Mouse (Mus musculus): Measurements from ENCODE around the gene Myo9b.
A peak's percentile ranks its signal among the peaks of the same experiment; 100 is the strongest.

Myo9b gene

DNA sequence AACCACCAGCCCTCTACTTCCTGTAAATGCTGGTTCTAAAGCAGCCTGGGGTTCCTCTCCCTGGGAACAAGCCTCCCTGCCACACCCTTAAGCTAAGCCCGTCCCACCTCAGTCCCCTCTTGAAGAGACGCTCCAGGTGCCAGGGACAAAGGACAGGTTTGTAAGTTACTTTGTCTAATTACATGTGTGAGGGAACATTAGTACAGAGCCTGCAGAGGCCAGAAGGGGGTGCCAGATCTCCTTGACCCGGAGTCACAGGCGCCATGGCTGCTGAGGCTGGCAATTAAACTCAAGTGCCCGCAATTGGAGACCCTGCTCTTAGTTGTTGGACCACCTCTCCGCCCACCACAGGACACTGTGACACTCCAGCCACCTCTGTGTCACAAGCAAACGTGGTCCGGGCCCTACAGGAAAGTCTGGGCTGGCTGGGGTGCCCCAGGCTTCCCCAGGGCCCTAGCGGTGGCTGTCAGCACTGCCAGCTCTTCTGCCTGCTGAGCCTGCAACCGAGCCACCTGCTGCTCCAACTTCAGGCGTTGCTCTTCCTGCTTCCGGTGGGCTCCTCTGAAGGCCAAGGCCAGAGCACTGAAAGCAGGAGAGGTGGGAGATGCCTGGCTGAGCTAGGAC lies 112.8 kb downstream of the Myo9b start:
- no peak for DNase-seq (ENCODE audit: low spot score in 2 of 2)

DNA sequence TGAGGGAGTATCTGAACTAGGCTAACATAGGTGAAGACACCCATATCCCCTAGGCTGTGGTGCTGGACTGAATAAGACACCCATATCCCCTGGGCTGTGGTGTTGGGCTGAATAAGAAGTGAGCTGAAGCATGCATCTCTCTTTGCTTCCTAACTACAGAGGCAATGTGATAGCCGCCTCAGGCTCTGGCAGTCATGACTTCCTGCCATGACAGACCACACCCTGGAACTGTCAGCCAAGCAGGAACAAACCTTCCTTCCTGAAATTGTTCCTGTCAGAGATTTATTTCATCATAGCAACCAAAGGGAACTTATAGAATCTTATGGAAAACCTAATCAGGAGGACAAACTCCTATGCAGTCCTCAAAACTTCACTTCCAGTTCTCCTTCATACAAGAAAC lies 115.8 kb downstream of the Myo9b start:
- DNase-seq (ENCODE audit: low spot score in 2 of 2), result no peak

DNA sequence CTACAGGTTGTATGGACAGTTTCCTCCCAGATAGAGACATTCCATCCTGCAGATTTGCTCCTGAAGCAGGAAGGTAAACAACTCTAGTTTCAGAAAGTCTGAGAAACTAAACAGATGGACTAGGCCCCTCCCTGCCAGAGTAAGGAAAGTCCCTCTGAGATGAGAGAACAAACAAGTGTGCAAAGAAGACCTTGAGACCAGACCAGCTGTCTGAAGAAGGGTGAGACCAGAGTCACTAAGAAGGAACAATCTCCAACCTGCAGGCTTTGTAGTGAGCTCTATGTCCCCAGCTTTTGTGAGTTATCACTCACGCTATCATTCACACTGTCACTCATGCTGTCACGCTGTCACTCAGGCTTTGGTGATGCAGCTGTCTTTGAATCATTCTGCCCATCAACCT lies 119.2 kb downstream of the Myo9b start:
- no peak for DNase-seq (ENCODE audit: low spot score in 2 of 2)

DNA sequence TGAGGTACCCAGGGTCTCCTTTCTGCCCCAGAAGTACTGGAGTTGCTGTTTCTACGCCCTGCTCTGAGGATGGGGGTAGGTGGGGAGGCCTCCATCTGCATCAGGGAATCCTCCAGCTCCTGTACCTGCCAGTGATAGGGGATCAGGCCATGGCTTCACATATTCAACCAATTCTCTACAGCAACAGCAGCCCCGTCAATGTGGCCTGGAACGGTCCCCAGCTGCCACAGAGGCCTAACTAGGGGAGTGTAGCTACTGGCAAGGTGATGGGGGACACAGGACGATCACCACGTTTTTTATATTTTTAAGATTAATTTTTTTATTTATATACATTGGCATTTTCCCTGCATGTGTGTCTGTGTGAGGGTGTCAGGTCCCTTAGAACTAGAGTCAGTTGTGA lies 119.9 kb downstream of the Myo9b start:
- DNase-seq (ENCODE audit: low spot score in 2 of 2), result no peak

DNA sequence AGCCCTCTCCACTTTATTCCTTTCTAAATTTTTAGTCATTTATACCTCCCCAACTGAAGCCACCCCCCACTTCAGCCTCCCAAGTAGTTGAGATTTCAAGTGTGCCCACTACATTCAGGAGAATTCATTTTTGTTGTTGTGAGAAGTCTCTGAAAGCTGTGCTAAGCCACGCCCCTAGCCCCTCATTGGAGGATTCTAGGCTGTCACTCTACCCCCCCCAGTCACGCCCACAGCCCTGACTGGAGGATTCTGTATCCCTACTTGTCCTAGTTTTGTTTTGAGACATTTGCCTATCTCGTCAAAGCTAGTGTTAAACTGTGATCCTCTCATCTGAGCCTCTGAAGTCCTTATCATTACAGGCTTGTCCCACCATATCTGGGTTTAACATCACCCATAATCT lies 120.4 kb downstream of the Myo9b start:
- no peak for DNase-seq (ENCODE audit: low spot score in 2 of 2)

DNA sequence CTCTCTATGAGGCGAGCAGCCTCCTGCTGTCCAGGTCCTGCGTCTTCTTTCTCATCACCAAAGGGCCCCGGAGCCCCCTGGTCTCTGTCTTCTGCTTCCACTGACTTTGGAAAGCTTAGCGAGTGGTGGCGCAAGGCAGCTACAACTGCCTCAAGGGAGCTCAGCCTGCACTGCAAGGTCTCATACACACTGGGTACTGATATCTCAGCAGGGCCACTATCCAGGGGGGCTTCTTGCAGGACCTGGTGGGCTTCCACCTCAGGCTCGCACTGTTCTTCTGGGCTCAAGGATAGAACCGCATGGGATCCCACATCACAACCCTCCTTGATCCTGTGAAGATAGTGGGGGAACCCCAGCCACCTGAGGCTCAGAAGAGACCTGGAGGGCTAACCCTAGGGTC lies 122.0 kb downstream of the Myo9b start:
- DNase-seq (ENCODE audit: low spot score in 2 of 2), result no peak

DNA sequence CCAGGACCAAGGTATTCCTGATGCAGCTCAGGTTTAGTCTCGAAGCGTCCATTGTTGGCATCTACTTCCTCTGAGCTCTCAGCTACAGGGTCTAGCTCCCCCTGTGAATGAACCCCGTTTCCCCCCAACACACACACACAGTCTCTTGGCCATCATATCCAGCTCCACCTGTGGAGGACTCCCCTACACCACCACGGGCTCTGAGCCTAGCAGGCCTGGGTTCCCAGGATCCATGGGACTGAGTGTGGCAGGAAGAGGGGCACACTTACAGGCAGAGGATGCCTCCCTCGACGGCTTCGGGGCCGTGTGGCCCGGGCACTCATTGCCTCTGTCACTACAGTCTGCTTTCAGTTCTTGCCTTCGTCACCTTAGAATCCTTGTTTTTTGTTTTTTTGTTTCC lies 122.6 kb downstream of the Myo9b start:
- no peak for DNase-seq (ENCODE audit: low spot score in 2 of 2)

DNA sequence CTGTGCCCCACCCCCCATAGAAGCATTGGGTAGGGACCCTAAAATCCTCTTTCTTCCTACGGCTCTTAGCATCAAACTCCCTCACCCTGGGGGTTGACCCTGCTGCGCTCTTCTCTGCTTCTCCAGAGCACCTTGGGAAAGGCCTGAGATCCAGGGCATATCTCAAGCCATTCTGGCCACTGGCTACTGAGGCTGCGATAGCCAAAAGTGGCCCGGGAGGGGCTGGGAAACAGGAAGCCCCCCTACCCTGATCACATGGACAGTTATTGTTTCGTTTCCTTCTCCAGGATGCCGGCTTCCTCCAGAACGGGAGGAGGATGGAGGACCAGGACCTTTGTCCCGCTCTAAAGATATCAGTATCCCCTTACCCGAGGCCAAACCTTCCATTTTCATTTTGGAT lies 123.1 kb downstream of the Myo9b start, which contains the start of gene Ushbp1:
Gene Ushbp1, minus strand, starts transcription at position 174 of the 400 bp plus-strand sequence.
- no peak for DNase-seq (ENCODE audit: low spot score in 2 of 2)

DNA sequence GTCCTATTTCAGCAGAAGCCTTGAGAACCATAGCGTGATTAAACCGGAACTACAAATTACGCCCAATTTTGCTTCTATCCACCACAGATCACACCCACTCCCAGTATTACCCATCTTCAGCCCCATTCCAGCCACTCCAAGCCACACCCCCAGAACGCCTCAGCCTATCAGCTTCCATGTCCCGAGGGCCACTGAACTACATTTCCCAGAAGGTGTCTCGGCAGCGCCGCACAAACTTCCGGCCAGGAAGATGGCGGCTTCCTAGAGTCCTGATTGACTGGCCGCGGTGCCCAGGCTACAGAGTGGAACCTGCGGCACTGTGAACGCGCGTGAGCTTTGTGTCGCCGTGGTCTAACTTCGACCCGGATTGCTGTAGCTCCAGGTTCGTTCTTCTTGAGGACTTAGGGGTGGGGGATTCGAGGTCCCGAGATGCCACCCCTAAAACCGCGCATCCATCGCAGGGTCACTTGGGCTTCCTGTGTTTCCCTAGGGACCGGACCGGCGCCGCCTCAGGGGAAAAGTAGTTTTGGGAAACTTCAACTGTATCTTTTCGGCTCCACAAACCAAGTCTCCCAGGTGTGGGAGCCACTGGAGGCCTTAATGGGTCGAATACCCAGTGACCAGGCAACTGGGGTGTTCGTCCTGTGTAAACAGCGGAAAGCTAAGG lies 124.3 kb downstream of the Myo9b start, which contains the start of gene Babam1:
Gene Babam1, plus strand, starts transcription at position 223 of the 667 bp plus-strand sequence.
- DNase-seq (ENCODE audit: low spot score in 2 of 2), result peak; percentile 92 to 96

DNA sequence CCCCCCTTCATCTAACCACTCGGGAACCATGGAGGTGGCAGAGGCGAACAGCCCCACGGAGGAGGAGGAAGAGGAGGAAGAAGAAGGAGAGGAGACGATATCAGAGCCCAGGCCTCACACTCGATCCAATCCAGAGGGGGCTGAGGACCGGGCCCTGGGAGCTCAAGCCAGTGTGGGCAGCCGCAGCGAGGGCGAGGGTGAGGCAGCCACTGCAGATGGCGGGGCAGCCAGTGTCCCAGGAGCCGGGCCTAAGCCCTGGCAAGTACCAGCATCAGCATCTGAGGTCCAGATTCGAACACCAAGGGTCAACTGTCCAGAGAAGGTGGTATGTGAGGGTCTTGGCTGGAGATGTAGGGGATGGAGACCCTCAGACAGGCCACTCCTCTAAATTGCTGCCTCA lies 125.2 kb downstream of the Myo9b start:
- DNase-seq (ENCODE audit: low spot score in 2 of 2), result no peak

DNA sequence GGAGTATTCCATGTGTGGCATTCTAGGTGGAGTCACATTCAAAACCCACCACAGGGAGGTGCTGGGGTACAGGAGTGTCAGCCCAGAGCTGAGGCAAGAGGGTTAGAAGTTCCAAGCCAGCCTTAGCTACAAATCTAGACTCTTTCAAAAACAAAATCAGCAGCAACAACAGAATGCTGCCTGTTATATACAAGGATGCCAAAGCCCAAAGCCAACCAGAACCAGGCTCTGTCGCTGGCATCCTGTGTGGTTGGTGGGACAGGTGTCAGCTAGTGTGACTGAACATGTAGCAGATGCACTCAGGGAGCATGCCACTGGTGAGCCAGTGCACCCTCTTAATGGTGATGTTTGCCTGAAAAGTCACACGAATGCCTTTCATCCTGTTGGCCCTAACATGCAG lies 128.3 kb downstream of the Myo9b start:
- no peak for DNase-seq (ENCODE audit: low spot score in 2 of 2)

DNA sequence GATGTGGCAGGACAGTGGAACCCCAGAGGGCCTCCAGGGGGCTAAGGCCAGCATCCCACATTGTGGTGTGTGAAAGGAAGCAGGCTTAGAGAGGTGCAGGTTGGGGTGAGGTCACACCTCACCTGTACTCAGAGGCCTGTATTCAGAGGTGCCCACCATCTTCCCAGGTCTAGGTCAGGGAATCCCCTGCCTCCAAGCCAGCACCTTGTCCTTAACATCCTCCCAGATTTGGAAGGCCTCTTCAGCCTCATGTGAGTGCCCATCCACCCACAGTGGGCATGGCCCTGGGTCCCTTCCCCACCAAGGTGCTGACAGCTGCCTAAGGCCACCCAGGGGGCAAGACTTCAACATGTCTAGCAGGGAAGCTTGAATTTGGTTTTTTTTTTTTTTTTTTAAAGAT lies 128.9 kb downstream of the Myo9b start:
- no peak for DNase-seq (ENCODE audit: low spot score in 2 of 2)

DNA sequence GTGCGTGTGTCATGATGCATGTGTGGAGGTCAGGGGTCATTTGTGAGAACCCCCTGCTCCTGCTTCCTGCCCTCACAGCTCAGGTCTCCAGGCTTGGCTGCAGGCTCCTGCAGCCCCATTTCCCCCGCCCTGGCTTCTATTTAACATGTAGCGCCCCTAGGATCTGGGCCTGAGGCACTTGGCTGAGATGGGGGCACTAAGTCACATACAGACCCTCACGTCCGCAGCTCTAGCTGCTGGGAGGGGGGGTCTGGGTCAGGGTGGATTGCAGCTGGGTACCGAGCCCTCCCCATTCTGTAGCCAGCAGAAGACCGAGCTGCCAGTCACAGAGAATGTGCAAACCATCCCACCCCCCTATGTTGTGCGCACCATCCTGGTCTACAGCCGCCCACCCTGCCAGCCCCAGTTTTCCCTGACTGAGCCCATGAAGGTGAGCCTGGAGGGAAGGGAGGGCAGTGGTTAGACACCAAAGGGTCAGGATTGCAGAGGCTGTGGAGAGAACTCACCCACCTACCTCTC lies 130.0 kb downstream of the Myo9b start:
- DNase-seq (ENCODE audit: low spot score in 2 of 2), result no peak

DNA sequence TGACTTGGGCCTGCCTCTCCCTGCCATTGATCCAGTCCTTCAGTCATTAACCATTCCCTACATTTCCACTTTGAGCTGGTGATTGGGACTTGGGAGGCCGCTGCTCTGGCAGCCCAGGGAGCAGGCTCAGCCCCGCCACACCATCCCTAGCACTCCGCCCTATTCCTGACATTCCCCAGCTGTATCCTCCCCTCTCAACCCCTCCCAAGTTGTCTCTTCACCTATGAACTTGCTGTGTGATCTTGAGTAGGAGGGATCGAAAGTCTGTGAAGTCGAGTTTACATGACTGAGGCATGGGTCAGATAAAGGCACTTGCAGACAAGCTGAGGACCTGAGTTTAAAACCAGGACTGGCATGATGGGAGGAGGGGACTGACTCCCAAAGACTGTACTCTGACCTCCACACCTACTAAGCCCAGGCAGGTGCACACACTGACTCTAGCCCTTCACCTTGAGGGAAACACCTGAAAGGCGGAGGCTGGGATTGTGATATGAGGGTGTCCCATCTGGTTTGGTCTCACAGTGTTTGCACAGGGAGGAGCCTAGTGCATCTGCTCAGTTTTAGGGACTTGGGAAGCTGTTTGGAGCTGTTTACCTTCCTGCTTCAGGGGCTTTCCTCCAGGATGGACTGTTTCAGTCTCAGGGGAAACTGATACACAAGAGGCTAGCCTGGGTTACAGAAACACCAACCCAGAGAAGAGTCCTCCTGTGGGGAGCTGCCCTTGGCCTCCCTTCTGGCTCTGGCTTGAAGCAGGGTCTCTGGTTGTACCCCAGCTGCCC lies 130.8 kb downstream of the Myo9b start:
- DNase-seq (ENCODE audit: low spot score in 2 of 2), result no peak

DNA sequence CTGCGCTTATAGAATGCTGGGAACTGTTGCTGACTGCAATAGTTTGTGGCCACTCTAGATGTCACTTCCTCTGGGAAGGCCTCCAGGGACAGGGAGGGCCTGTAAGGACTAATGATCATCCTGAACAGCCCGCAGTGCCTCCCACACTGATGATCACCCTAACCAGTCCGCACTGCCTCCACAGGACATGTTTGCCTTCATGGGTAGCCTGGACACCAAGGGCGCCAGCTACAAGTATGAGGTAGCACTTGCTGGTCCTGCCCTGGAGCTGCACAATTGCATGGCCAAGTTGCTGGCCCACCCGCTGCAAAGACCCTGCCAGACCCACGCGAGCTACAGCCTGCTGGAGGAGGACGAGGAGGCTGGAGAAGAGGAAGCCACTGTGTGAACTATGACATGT lies 131.5 kb downstream of the Myo9b start:
- no peak for DNase-seq (ENCODE audit: low spot score in 2 of 2)

DNA sequence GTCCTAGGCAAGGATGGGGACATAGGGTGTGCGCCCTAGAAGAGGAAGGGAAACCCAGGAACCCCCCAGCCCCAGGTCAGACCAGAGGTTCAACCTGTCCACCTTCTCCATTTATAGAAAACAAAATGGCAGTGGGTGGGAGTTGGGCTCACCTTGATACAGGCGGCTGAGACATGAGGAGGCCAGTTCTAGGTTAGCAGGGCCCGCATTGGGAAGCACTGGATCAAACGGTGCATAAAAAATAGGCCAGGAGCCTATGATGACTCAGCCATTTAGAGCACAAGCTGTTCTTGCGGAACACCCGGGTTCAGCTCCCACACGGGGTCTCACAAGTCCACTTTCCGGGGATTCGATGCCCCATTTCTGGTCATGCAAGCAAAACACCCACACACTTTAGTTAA lies 132.4 kb downstream of the Myo9b start:
- DNase-seq (ENCODE audit: low spot score in 2 of 2), result no peak

DNA sequence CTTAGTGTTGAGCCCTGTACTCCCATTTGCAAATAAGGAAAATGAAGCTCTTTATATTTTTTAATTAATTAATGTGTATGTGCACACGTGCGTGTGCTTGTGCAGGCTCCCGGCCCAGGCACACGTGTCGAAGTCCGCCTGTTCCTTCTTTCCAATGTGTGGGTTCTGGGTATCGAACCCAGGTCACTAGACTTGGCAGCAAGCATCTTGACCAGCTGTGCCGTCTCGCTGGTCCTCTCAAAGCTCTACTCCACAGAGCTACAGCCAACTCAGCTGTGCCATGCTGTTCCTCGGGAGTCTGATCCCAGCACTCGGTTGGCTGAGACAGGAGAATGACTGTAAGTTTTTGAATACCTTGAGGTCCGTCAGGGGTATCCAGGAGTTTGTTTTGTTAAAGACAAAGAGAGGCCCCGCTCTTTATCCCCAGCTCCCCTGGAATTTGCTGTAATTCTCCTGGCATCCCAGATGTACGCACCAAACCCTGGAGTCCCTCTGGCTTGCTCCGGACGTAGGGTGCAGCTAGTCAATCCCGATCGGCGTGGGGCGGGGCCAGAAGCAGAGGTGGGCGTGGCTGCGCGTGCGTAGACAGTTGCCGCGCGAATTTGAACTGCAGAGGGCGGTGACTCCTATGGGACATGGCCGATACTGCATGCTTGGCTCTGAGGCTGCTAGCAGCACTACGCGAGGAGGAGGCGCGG lies 133.0 kb downstream of the Myo9b start, which contains the start of gene Ankle1:
Gene Ankle1, plus strand, starts transcription at position 610 of the 698 bp plus-strand sequence.
- DNase-seq (ENCODE audit: low spot score in 2 of 2), result peak; percentile 79 to 95

DNA sequence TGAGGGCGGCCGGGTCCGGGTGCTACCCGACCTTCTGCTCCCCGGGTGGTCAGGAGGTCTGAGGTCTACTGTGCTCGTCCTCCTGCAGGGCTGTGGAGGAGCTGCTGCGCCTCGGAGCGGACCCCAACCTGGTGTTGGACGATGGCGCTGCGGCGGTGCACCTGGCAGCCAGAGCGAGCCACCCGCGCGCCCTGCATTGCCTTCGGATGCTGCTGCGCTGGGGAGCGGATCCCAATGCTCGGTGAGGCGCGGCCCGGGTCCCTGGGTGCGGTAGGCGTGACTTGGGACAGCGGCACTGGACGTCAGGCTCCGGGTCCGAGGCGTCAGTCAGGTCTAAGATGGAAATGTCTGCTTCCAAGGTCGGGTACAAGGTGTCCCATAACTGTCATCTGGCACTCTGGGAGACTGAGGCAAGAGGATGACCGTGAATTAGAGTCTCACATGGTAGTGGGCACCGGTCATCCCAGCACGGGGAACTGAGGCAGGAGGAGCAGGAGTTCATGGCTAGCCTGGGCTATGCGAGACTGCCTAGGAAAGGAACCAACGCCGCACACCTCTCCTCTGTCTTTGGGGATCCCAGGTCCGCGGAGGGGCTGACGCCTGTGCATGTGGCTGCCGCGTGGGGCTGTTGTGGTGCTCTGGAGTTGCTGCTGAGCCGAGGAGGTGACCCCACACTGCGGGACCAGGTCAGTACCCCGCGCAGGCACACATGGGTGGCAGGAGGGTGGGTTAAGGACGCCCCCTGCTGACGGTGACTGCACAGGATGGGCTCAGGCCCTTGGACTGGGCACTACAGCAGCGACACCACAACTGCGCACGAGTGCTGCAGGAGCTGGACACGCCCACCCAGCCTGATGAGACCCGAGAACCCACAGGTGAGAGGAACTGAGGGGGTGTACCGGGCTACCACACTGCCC lies 133.8 kb downstream of the Myo9b start:
- no peak for DNase-seq (ENCODE audit: low spot score in 2 of 2)

DNA sequence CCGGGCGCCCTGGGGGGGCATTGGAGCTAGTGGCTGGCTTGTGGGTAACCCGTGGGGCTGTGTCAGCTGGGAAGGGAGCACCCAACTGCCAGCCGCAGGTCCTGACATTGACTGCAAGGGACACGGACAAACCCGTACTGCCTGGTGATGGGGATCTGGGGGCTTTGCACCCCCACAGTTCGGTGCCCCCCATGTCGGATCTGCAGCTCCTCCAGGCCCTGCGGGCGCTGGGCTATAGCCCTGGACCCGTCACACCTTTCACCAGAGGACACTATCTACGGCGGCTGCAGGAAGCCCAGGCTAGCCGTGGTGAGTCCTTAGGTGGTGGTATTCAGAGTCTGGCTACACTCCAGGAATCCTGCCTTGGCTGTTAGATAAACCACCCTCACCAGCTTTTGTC lies 134.9 kb downstream of the Myo9b start:
- DNase-seq (ENCODE audit: low spot score in 2 of 2), result no peak

DNA sequence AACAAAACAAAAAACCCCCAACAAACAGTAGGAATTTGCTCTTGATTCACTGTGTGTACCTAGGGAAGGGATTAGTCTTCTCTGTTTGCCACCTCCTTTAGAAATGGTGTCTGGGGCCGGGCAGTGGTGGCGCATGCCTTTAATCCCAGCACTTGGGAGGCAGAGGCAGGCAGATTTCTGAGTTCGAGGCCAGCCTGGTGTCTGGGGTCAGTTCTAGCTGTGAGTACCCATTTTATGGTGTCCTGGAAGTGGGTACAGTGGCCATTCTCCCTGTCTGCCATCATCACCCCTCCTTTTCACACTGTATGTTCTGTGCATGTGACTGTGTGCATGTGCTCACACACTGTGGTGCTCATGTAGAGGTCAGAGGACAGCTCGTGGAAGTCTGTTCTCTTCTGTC lies 135.7 kb downstream of the Myo9b start:
- no peak for DNase-seq (ENCODE audit: low spot score in 2 of 2)
